Mouse (Mus musculus) limb, embryonic 13.5 days (tissue): ENCODE measurements at regions not wholly inside any gene's neighbourhood (a gene's known extent, or its start where the extent isn't known, plus 50 kb on each side); places are given as distances from the start of the nearest gene placed in this dataset.

Source experiments
- ATAC-seq: fragments of 200-750 bp; cut with Nextera tagmentation; 2 replicates; pipeline ENCODE4 v1.8.0; 2017; ENCODE audit warnings: low read depth, moderate number of reproducible peaks, moderate TSS enrichment; ENCODE audit not compliant: low FRiP score
- H3K27ac ChIP-seq: fragments of 300-500 bp; sonication (generic); 2 replicates; pipeline ENCODE4 v1.5.1; 2015; ENCODE audit warnings: inconsistent platforms, mild to moderate bottlenecking, moderate library complexity
- H3K27me3 ChIP-seq: fragments of 300-500 bp; sonication (generic); 2 replicates; pipeline ENCODE4 v1.6.1; 2015; ENCODE audit warnings: mild to moderate bottlenecking, inconsistent platforms
- H3K36me3 ChIP-seq: fragments of 300-500 bp; sonication (generic); 2 replicates; pipeline ENCODE4 v1.6.1; 2015; ENCODE audit warnings: inconsistent platforms, mild to moderate bottlenecking, moderate library complexity
- H3K4me1 ChIP-seq: fragments of 300-500 bp; sonication (generic); 2 replicates; pipeline ENCODE4 v1.6.1; 2015; ENCODE audit warnings: inconsistent platforms
- H3K4me2 ChIP-seq: fragments of 300-500 bp; sonication (generic); replicated peaks from 2 replicates; pipeline ENCODE4 v1.6.1; 2015; ENCODE audit warnings: inconsistent platforms, mild to moderate bottlenecking, moderate library complexity
- H3K4me3 ChIP-seq: fragments of 300-500 bp; sonication (generic); 2 replicates; pipeline ENCODE4 v1.5.1; 2015; ENCODE audit warnings: moderate library complexity, mild to moderate bottlenecking, inconsistent platforms
- H3K9ac ChIP-seq: fragments of 300-500 bp; sonication (generic); 2 replicates; pipeline ENCODE4 v1.6.1; 2015; ENCODE audit warnings: mild to moderate bottlenecking, inconsistent platforms
- H3K9me3 ChIP-seq: fragments of 300-500 bp; sonication (generic); 2 replicates; pipeline ENCODE4 v1.6.1; 2016; ENCODE audit warnings: inconsistent platforms
- WGBS: fragments of 180-500 bp; shearing (Covaris S2); methylation state at CpG from one replicate; pipeline ENCODE4 v1.1.7; 2015; 5-methylcytosine and 5-hydroxymethylcytosine counted together

- no peak overlapping the region for H3K27ac ChIP-seq
- H3K36me3 ChIP-seq = no peaks in the 10 kb centered on the region
- no peaks in the 10 kb centered on the region for H3K27me3 ChIP-seq
- ATAC-seq = no peak
- H3K4me2 ChIP-seq = no peak overlapping the region
- H3K4me1 ChIP-seq = no peaks in the 10 kb centered on the region
- no peak overlapping the region for H3K4me3 ChIP-seq
- H3K9ac ChIP-seq = no peak overlapping the region
- no peaks in the 10 kb centered on the region for H3K9me3 ChIP-seq
- WGBS = 71% methylated on average over 12 of the region's 12 CpGs
Measured at GRCm38 (mm10) chr4:46257061-46257795, 61.1 kb upstream of the Xpa start.

- 57% methylated on average over 5 of the region's 5 CpGs for WGBS
- H3K36me3 ChIP-seq = no peaks in the 10 kb centered on the region
- H3K4me2 ChIP-seq = no peak overlapping the region
- no peak overlapping the region for H3K9ac ChIP-seq
- H3K4me3 ChIP-seq = no peak overlapping the region
- H3K27ac ChIP-seq = no peak overlapping the region
- no peaks in the 10 kb centered on the region for H3K27me3 ChIP-seq
- ATAC-seq = no peak
- no peaks in the 10 kb centered on the region for H3K4me1 ChIP-seq
- no peaks in the 10 kb centered on the region for H3K9me3 ChIP-seq
Measured at GRCm38 (mm10) chr4:46258774-46259173, 62.7 kb upstream of the Xpa start.

- 40% methylated on average over 6 of the region's 6 CpGs for WGBS
- Histone ChIP-seq H3K27ac (no peak overlapping the region), H3K36me3 (no peaks in the 10 kb centered on the region), H3K4me2 (no peak overlapping the region), H3K9me3 (no peaks in the 10 kb centered on the region), H3K4me1 (peaks cover 13% of the 10 kb centered on the region), H3K27me3 (no peaks in the 10 kb centered on the region), H3K4me3 (no peak overlapping the region), H3K9ac (no peak overlapping the region)
- ATAC-seq = no peak
Measured at GRCm38 (mm10) chr4:46268564-46269247, 72.6 kb upstream of the Xpa start.

GRCm38 (mm10) chr4:46271066-46271465 is 72.3 kb upstream of the Foxe1 start:
- Histone ChIP-seq H3K27me3 (0 out of 2 replicates have a peak, but pooled peaks cover 3% of the 10 kb centered on the region), H3K36me3 (no peaks in the 10 kb centered on the region), H3K4me3 (no peak overlapping the region), H3K4me1 (peaks cover 13% of the 10 kb centered on the region), H3K9me3 (no peaks in the 10 kb centered on the region), H3K27ac (no peak overlapping the region), H3K4me2 (no peak overlapping the region), H3K9ac (no peak overlapping the region)
- ATAC-seq = no peak
- WGBS = 0% methylated on average over 2 of the region's 2 CpGs

- H3K27me3 ChIP-seq = peaks cover 7% of the 10 kb centered on the region; the same call in 1 of the 2 replicates
- no peak overlapping the region for H3K4me3 ChIP-seq
- H3K9me3 ChIP-seq = no peaks in the 10 kb centered on the region
- no peak overlapping the region for H3K27ac ChIP-seq
- no peaks in the 10 kb centered on the region for H3K36me3 ChIP-seq
- no peak overlapping the region for H3K9ac ChIP-seq
- H3K4me2 ChIP-seq = no peak overlapping the region
- no peak for ATAC-seq
- 90% methylated on average over 3 of the region's 3 CpGs for WGBS
- H3K4me1 ChIP-seq = peaks cover 16% of the 10 kb centered on the region
Measured at GRCm38 (mm10) chr4:46275773-46276172, 67.6 kb upstream of the Foxe1 start.

GRCm38 (mm10) chr4:46276851-46277581 is 66.4 kb upstream of the Foxe1 start:
- H3K27ac ChIP-seq = no peak overlapping the region
- 0 out of 2 replicates have a peak overlapping the region, but pooled peaks have one; percentile 19 for H3K9ac ChIP-seq

GRCm38 (mm10) chr4:46286955-46287354 is 56.5 kb upstream of the Foxe1 start:
- Histone ChIP-seq H3K9ac (no peak overlapping the region), H3K27ac (no peak overlapping the region), H3K27me3 (peaks cover 3% of the 10 kb centered on the region; the same call in 1 of the 2 replicates), H3K9me3 (peaks cover 17% of the 10 kb centered on the region), H3K4me1 (no peaks in the 10 kb centered on the region), H3K4me2 (no peak overlapping the region), H3K36me3 (no peaks in the 10 kb centered on the region), H3K4me3 (no peak overlapping the region)
- no peak for ATAC-seq
- 86% methylated on average over 9 of the region's 9 CpGs for WGBS

More at GRCm38 (mm10) chr4:46276851-46277581, 66.4 kb upstream of the Foxe1 start:
- 11% methylated on average over 19 of the region's 19 CpGs for WGBS
- Histone ChIP-seq H3K9me3 (no peaks in the 10 kb centered on the region), H3K4me3 (no peak overlapping the region), H3K36me3 (no peaks in the 10 kb centered on the region), H3K4me1 (peaks cover 16% of the 10 kb centered on the region), H3K27me3 (peaks cover 7% of the 10 kb centered on the region; the same call in 1 of the 2 replicates), H3K4me2 (peak overlapping the region; percentile 40)
- ATAC-seq = no peak

- no peak overlapping the region for H3K27ac ChIP-seq
- no peak overlapping the region for H3K4me3 ChIP-seq
- H3K9me3 ChIP-seq = peaks cover 17% of the 10 kb centered on the region
- no peak overlapping the region for H3K9ac ChIP-seq
- H3K4me1 ChIP-seq = no peaks in the 10 kb centered on the region
- H3K4me2 ChIP-seq = no peak overlapping the region
- H3K36me3 ChIP-seq = no peaks in the 10 kb centered on the region
- ATAC-seq = no peak
- H3K27me3 ChIP-seq = peaks cover 13% of the 10 kb centered on the region; the same call in 1 of the 2 replicates
- 34% methylated on average over 10 of the region's 10 CpGs for WGBS
Measured at GRCm38 (mm10) chr4:46291620-46292254, 51.7 kb upstream of the Foxe1 start.
